Mouse (Mus musculus): ENCODE results near the gene Plcxd2.

- no peak for TF ChIP-seq CTCF (IDR thresholded peaks at IDR 0.05; ENCODE audit: borderline replicate concordance, insufficient read depth, low read depth, low read length)
- TF ChIP-seq POLR2A (IDR thresholded peaks at IDR 0.05; ENCODE audit: borderline replicate concordance, insufficient read depth, low read length): no peak
These were observed 72.6 kb downstream of the Plcxd2 start for GRCm38 (mm10) chr16:45937381-45937780.
